Mouse (Mus musculus): ENCODE measurements around the gene Gm49711.

GRCm38 (mm10) chr16:92141021-92141420 is 82.9 kb downstream of the Gm49711 start:
- no peak for TF ChIP-seq CTCF (IDR thresholded peaks at IDR 0.05; ENCODE audit: low read depth)
- TF ChIP-seq EP300 (optimal IDR thresholded peaks at IDR 0.05), result no peak
